Mouse (Mus musculus): ENCODE measurements around the gene Eif2b4.
"Not testable (repeated sequence)": the region's sequence is repeated elsewhere in the genome, so short reads cannot be mapped to it uniquely, and the experiment has no call there.

DNA sequence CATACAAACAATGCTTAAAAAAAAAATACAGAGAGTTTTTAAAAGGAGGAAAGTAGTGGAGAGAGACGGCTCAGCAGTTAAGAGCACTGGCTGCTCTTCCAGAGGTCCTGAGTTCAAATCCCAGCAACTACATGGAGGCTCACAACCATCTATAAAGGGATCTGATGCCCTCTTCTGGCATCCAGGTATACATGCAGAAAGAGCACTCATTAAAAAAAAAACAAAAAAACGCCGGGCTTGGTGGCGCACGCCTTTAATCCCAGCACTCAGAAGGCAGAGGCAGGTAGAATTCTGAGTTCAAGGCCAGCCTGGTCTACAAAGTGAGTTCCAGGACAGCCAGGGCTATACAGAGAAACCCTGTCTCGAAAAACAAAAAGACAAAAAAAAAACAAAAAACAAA, 23.3 kb upstream of the Eif2b4 start:
- peak; percentile 83 for TF ChIP-seq ZNF384 (IDR thresholded peaks at IDR 0.05; ENCODE audit: low read depth, low read length)
- not testable (repeated sequence) for TF ChIP-seq CHD2 (IDR thresholded peaks at IDR 0.05; ENCODE audit: low read depth, low read length); ZC3H11A (IDR thresholded peaks at IDR 0.05; ENCODE audit: borderline replicate concordance, low read depth, low read length); HCFC1 (IDR thresholded peaks at IDR 0.05; ENCODE audit: borderline replicate concordance, insufficient read depth, low read length); MAFK (IDR thresholded peaks at IDR 0.05; ENCODE audit: insufficient read depth, low read depth, low read length)

All from ES-E14 (cell line).